Mouse (Mus musculus) olfactory bulb, adult 2 months (tissue): ENCODE data around the gene D130043K22Rik.

Experiments
- CTCF ChIP-seq: fragments of 200-500 bp; IDR thresholded peaks from 2 replicates; pipeline ENCODE4 v1.5.1; 2012; ENCODE audit warnings: low read depth, mild to moderate bottlenecking, low read length, moderate library complexity; ENCODE audit not compliant: insufficient read depth
- POLR2A ChIP-seq: fragments of 200-500 bp; IDR thresholded peaks from 2 replicates; pipeline ENCODE4 v1.6.1; 2012; ENCODE audit warnings: mild to moderate bottlenecking, low read depth, low read length, moderate library complexity; ENCODE audit not compliant: insufficient read depth

- TF ChIP-seq CTCF (no peak), POLR2A (no peak)
Observed at GRCm38 (mm10) chr13:24812521-24812920, 32.4 kb upstream of the D130043K22Rik start.
